Mouse (Mus musculus) heart, embryonic 13.5 days (tissue): ENCODE measurements around the gene Vmn2r71. TPM values are rescaled to one million over a fixed set of nuclear protein-coding genes. Genes with fewer than 3 reads are reported as not detected.

Experiments used
- ATAC-seq: fragments of 200-750 bp; cut with Nextera tagmentation; 2 replicates; pipeline ENCODE4 v1.8.0; 2017; ENCODE audit warnings: moderate TSS enrichment; ENCODE audit not compliant: insufficient number of reproducible peaks, low FRiP score, low TSS enrichment; ENCODE audit errors: extremely low read depth
- H3K27ac ChIP-seq: fragments of 300-500 bp; sonication (generic); replicated peaks from 2 replicates; pipeline ENCODE4 v1.5.1; 2015; ENCODE audit warnings: moderate library complexity, mild to moderate bottlenecking, inconsistent platforms
- H3K27me3 ChIP-seq: fragments of 300-500 bp; sonication (generic); replicated peaks from 2 replicates; pipeline ENCODE4 v1.6.1; 2015; ENCODE audit warnings: mild to moderate bottlenecking, inconsistent platforms
- H3K36me3 ChIP-seq: fragments of 300-500 bp; sonication (generic); 2 replicates; pipeline ENCODE4 v1.6.1; 2015; ENCODE audit warnings: mild to moderate bottlenecking, inconsistent platforms
- H3K4me1 ChIP-seq: fragments of 300-500 bp; sonication (generic); 2 replicates; pipeline ENCODE4 v1.6.1; 2015; ENCODE audit warnings: inconsistent platforms
- H3K4me2 ChIP-seq: fragments of 300-500 bp; sonication (generic); 2 replicates; pipeline ENCODE4 v1.6.1; 2015; ENCODE audit warnings: inconsistent platforms, mild to moderate bottlenecking, moderate library complexity
- H3K4me3 ChIP-seq: fragments of 300-500 bp; sonication (generic); 2 replicates; pipeline ENCODE4 v1.5.1; 2015; ENCODE audit warnings: moderate library complexity, mild to moderate bottlenecking, inconsistent platforms
- H3K9ac ChIP-seq: fragments of 300-500 bp; sonication (generic); 2 replicates; pipeline ENCODE4 v1.6.1; 2015; ENCODE audit warnings: inconsistent platforms, mild to moderate bottlenecking, moderate library complexity
- H3K9me3 ChIP-seq: fragments of 300-500 bp; sonication (generic); 2 replicates; pipeline ENCODE4 v1.6.1; 2016; ENCODE audit warnings: inconsistent platforms
- WGBS: fragments of 180-500 bp; shearing (Covaris S2); methylation state at CpG from one replicate; pipeline ENCODE4 v1.1.7; 2015; ENCODE audit warnings: mixed read lengths; 5-methylcytosine and 5-hydroxymethylcytosine counted together
- polyA plus RNA-seq: library from polyadenylated mRNA; unstranded; fragments of >200 nt; fragmentation: Nextera tagmentation; extraction: Ambion mirVana; gene quantifications from 2 replicates; pipeline ENCODE4 v1.2.1, GENCODE M21; 2015

Gene Vmn2r71
- polyA plus RNA-seq = not detected in 2 replicates

- Histone ChIP-seq H3K4me3 (no peak within 1 kb of the TSS), H3K4me1 (no peaks in the 10 kb centered on the region), H3K9me3 (peaks cover 10% of the 10 kb centered on the region), H3K4me2 (no peak within 1 kb of the TSS), H3K9ac (no peak within 1 kb of the TSS), H3K27ac (no peak within 1 kb of the TSS), H3K36me3 (no peaks in the 10 kb centered on the region), H3K27me3 (no peaks in the 10 kb centered on the region)
- ATAC-seq = no peak
- WGBS = 64% methylated on average over 5 of the region's 5 CpGs
These were observed at the start of gene Vmn2r71 for GRCm38 (mm10) chr7:85562787-85563186. TSS of gene Vmn2r71 (plus strand) at chr7:85563087.

- Histone ChIP-seq H3K4me2 (no peak overlapping the region), H3K4me1 (no peaks in the 10 kb centered on the region), H3K27ac (no peak overlapping the region), H3K36me3 (no peaks in the 10 kb centered on the region), H3K27me3 (no peaks in the 10 kb centered on the region), H3K9ac (no peak overlapping the region), H3K4me3 (no peak overlapping the region), H3K9me3 (peaks cover 25% of the 10 kb centered on the region)
- WGBS = 76% methylated on average over 2 of the region's 2 CpGs
- no peak for ATAC-seq
These were observed 20.8 kb upstream of the Vmn2r71 start for GRCm38 (mm10) chr7:85542108-85542507.

GRCm38 (mm10) chr7:85543118-85543517, 19.8 kb upstream of the Vmn2r71 start:
- H3K27me3 ChIP-seq = no peaks in the 10 kb centered on the region
- 59% methylated on average over 2 of the region's 2 CpGs for WGBS
- H3K27ac ChIP-seq = no peak overlapping the region
- H3K4me1 ChIP-seq = no peaks in the 10 kb centered on the region
- no peak overlapping the region for H3K9ac ChIP-seq
- ATAC-seq = no peak
- peaks cover 22% of the 10 kb centered on the region for H3K9me3 ChIP-seq
- H3K4me2 ChIP-seq = no peak overlapping the region
- no peaks in the 10 kb centered on the region for H3K36me3 ChIP-seq
- H3K4me3 ChIP-seq = no peak overlapping the region

DNA sequence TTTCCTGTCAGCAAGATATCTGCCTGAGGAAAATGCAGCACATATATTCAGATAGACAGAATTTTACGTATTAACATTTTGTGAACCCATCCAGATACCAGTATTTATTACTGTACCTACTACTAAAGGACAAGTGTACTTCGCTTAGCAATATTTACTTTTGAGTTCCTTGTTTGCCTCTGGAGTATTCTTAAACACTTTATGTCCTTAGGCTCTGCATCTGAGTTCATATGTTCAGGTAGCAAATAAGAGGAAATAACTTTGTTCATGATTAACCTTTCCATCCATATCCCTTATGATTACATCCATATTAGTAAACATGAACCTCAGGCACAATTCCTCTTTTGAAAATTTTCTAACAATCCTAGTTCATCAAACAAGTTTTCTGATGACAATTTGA, 6.2 kb downstream of the Vmn2r71 start, which contains the start of gene Vmn2r70:
TSS of gene Vmn2r70 (minus strand) at position 101 of the 400 bp plus-strand sequence.
- no peaks in the 10 kb centered on the region for H3K36me3 ChIP-seq
- no peak within 1 kb of the TSS for H3K27ac ChIP-seq
- no peak within 1 kb of the TSS for H3K4me2 ChIP-seq
- WGBS = 67% methylated on average over 2 of the region's 2 CpGs
- no peaks in the 10 kb centered on the region for H3K27me3 ChIP-seq
- no peak for ATAC-seq
- H3K9ac ChIP-seq = no peak within 1 kb of the TSS
- H3K9me3 ChIP-seq = peaks cover 6% of the 10 kb centered on the region; the same call in 1 of the 2 replicates
- H3K4me1 ChIP-seq = no peaks in the 10 kb centered on the region
- no peak within 1 kb of the TSS for H3K4me3 ChIP-seq

Other genes with a start within 250 kb of the Vmn2r71 start
- not detected in 2 replicates for gene Vmn2r69, start 147.2 kb upstream of the Vmn2r71 start, polyA plus RNA-seq
- not detected in 2 replicates for gene Vmn2r70, start 6.1 kb downstream of the Vmn2r71 start, polyA plus RNA-seq
- gene Vmn2r72, start 192.0 kb downstream of the Vmn2r71 start, polyA plus RNA-seq = not detected in 2 replicates